Mouse (Mus musculus): ENCODE measurements at regions not wholly inside any gene's neighbourhood (a gene's known extent, or its start where the extent isn't known, plus 50 kb on each side); places are given as distances from the start of the nearest gene placed in this dataset.

GRCm38 (mm10) chr2:137204274-137204850 lies 87.9 kb upstream of the Jag1 start:
- in situ Hi-C loops (cut with MboI; ENCODE audit: low sequenced_read_pairs in 2 of 2, unreplicated experiment in 2 of 2): no loop called here

GRCm38 (mm10) chr2:137200101-137200500 lies 83.7 kb upstream of the Jag1 start:
- Histone ChIP-seq H3K4me1 (ENCODE audit: control insufficient read depth in 2 of 2, insufficient read depth in 2 of 2, low read length in 2 of 2, poor library complexity in 1 of 2) (no peaks in the 10 kb centered on the region), H3K4me3 (ENCODE audit: insufficient read depth in 1 of 2, low read depth in 1 of 2, low read length in 2 of 2, poor library complexity in 1 of 2, severe bottlenecking in 1 of 2) (no peak overlapping the region), H3K36me3 (ENCODE audit: control insufficient read depth, insufficient read depth, low read length, poor library complexity, severe bottlenecking) (no peaks in the 10 kb centered on the region), H3K9ac (ENCODE audit: insufficient read depth, low read depth, low read length, poor library complexity, severe bottlenecking) (no peak overlapping the region), H3K27ac (ENCODE audit: insufficient read depth, low read depth, low read length, poor library complexity, severe bottlenecking) (no peak overlapping the region), H3K9me3 (ENCODE audit: control insufficient read depth, insufficient read depth, low read depth, low read length) (no peaks in the 10 kb centered on the region)
- in situ Hi-C loops (cut with MboI; ENCODE audit: low sequenced_read_pairs in 2 of 2, unreplicated experiment in 2 of 2): no loop called here
- TF ChIP-seq ZC3H11A (IDR thresholded peaks at IDR 0.05; ENCODE audit: borderline replicate concordance, low read depth, low read length): no peak
- no peak for TF ChIP-seq HCFC1 (IDR thresholded peaks at IDR 0.05; ENCODE audit: borderline replicate concordance, insufficient read depth, low read length)
- TF ChIP-seq CHD2 (IDR thresholded peaks at IDR 0.05; ENCODE audit: low read depth, low read length): no peak
- TF ChIP-seq ZNF384 (IDR thresholded peaks at IDR 0.05; ENCODE audit: low read depth, low read length): no peak
- no peak for TF ChIP-seq MAFK (IDR thresholded peaks at IDR 0.05; ENCODE audit: insufficient read depth, low read depth, low read length)
- no peak for DNase-seq (ENCODE audit: low read depth, low spot score)

More at GRCm38 (mm10) chr2:137204274-137204850, 87.9 kb upstream of the Jag1 start:
- Histone ChIP-seq H3K4me1 (ENCODE audit: control insufficient read depth in 2 of 2, insufficient read depth in 2 of 2, low read length in 2 of 2, poor library complexity in 1 of 2) (no peaks in the 10 kb centered on the region), H3K27ac (ENCODE audit: insufficient read depth, low read depth, low read length, poor library complexity, severe bottlenecking) (no peak overlapping the region), H3K4me3 (ENCODE audit: insufficient read depth in 1 of 2, low read depth in 1 of 2, low read length in 2 of 2, poor library complexity in 1 of 2, severe bottlenecking in 1 of 2) (no peak overlapping the region), H3K9ac (ENCODE audit: insufficient read depth, low read depth, low read length, poor library complexity, severe bottlenecking) (no peak overlapping the region), H3K9me3 (ENCODE audit: control insufficient read depth, insufficient read depth, low read depth, low read length) (no peaks in the 10 kb centered on the region), H3K36me3 (ENCODE audit: control insufficient read depth, insufficient read depth, low read length, poor library complexity, severe bottlenecking) (no peaks in the 10 kb centered on the region)
- no peak for DNase-seq (ENCODE audit: low read depth, low spot score)
- no peak for TF ChIP-seq ZC3H11A (IDR thresholded peaks at IDR 0.05; ENCODE audit: borderline replicate concordance, low read depth, low read length)
- no peak for TF ChIP-seq MAFK (IDR thresholded peaks at IDR 0.05; ENCODE audit: insufficient read depth, low read depth, low read length)
- no peak for TF ChIP-seq HCFC1 (IDR thresholded peaks at IDR 0.05; ENCODE audit: borderline replicate concordance, insufficient read depth, low read length)
- TF ChIP-seq ZNF384 (IDR thresholded peaks at IDR 0.05; ENCODE audit: low read depth, low read length): no peak
- TF ChIP-seq CHD2 (IDR thresholded peaks at IDR 0.05; ENCODE audit: low read depth, low read length): no peak

GRCm38 (mm10) chr2:137192183-137192582 lies 75.7 kb upstream of the Jag1 start:
- DNase-seq (ENCODE audit: low read depth, low spot score): no peak
- no peaks in the 10 kb centered on the region for H3K36me3 ChIP-seq (ENCODE audit: control insufficient read depth, insufficient read depth, low read length, poor library complexity, severe bottlenecking)
- no peak for TF ChIP-seq MAFK (IDR thresholded peaks at IDR 0.05; ENCODE audit: insufficient read depth, low read depth, low read length)
- no peak for TF ChIP-seq ZNF384 (IDR thresholded peaks at IDR 0.05; ENCODE audit: low read depth, low read length)
- no peak for TF ChIP-seq ZC3H11A (IDR thresholded peaks at IDR 0.05; ENCODE audit: borderline replicate concordance, low read depth, low read length)
- TF ChIP-seq CHD2 (IDR thresholded peaks at IDR 0.05; ENCODE audit: low read depth, low read length): no peak
- TF ChIP-seq HCFC1 (IDR thresholded peaks at IDR 0.05; ENCODE audit: borderline replicate concordance, insufficient read depth, low read length): no peak
- H3K4me3 ChIP-seq (ENCODE audit: insufficient read depth in 1 of 2, low read depth in 1 of 2, low read length in 2 of 2, poor library complexity in 1 of 2, severe bottlenecking in 1 of 2): no peak overlapping the region
- H3K9ac ChIP-seq (ENCODE audit: insufficient read depth, low read depth, low read length, poor library complexity, severe bottlenecking): no peak overlapping the region
- H3K4me1 ChIP-seq (ENCODE audit: control insufficient read depth in 2 of 2, insufficient read depth in 2 of 2, low read length in 2 of 2, poor library complexity in 1 of 2): no peaks in the 10 kb centered on the region
- in situ Hi-C loops (cut with MboI; ENCODE audit: low sequenced_read_pairs in 2 of 2, unreplicated experiment in 2 of 2): no loop called here
- H3K9me3 ChIP-seq (ENCODE audit: control insufficient read depth, insufficient read depth, low read depth, low read length): no peaks in the 10 kb centered on the region
- H3K27ac ChIP-seq (ENCODE audit: insufficient read depth, low read depth, low read length, poor library complexity, severe bottlenecking): no peak overlapping the region

GRCm38 (mm10) chr2:137169176-137169575 lies 52.7 kb upstream of the Jag1 start:
- no peak for TF ChIP-seq CHD2 (IDR thresholded peaks at IDR 0.05; ENCODE audit: low read depth, low read length)
- TF ChIP-seq HCFC1 (IDR thresholded peaks at IDR 0.05; ENCODE audit: borderline replicate concordance, insufficient read depth, low read length): no peak
- TF ChIP-seq ZNF384 (IDR thresholded peaks at IDR 0.05; ENCODE audit: low read depth, low read length): no peak
- no peak for TF ChIP-seq ZC3H11A (IDR thresholded peaks at IDR 0.05; ENCODE audit: borderline replicate concordance, low read depth, low read length)
- no peak for TF ChIP-seq MAFK (IDR thresholded peaks at IDR 0.05; ENCODE audit: insufficient read depth, low read depth, low read length)
- no peak for DNase-seq (ENCODE audit: low read depth, low spot score)
- Histone ChIP-seq H3K9ac (ENCODE audit: insufficient read depth, low read depth, low read length, poor library complexity, severe bottlenecking) (no peak overlapping the region), H3K4me1 (ENCODE audit: control insufficient read depth in 2 of 2, insufficient read depth in 2 of 2, low read length in 2 of 2, poor library complexity in 1 of 2) (no peaks in the 10 kb centered on the region), H3K9me3 (ENCODE audit: control insufficient read depth, insufficient read depth, low read depth, low read length) (no peaks in the 10 kb centered on the region), H3K36me3 (ENCODE audit: control insufficient read depth, insufficient read depth, low read length, poor library complexity, severe bottlenecking) (no peaks in the 10 kb centered on the region), H3K27ac (ENCODE audit: insufficient read depth, low read depth, low read length, poor library complexity, severe bottlenecking) (no peak overlapping the region), H3K4me3 (ENCODE audit: insufficient read depth in 1 of 2, low read depth in 1 of 2, low read length in 2 of 2, poor library complexity in 1 of 2, severe bottlenecking in 1 of 2) (no peak overlapping the region)
- in situ Hi-C loops (cut with MboI; ENCODE audit: low sequenced_read_pairs in 2 of 2, unreplicated experiment in 2 of 2): no loop called here

All from ES-E14 (cell line).